Mouse (Mus musculus) heart, embryonic 10.5 days (tissue): ENCODE measurements around the gene Ctla4. TPM values are rescaled to one million over a fixed set of nuclear protein-coding genes. Genes with fewer than 3 reads are reported as not detected.

Experiments
- DNase-seq: peaks from one replicate; pipeline ENCODE4 v3.0.0-alpha.2; 2017; ENCODE audit warnings: low spot score
- H3K27ac ChIP-seq: fragments of 300-500 bp; sonication (generic); 2 replicates; pipeline ENCODE4 v1.5.1; 2016; ENCODE audit warnings: mild to moderate bottlenecking
- H3K27me3 ChIP-seq: fragments of 300-500 bp; sonication (generic); 2 replicates; pipeline ENCODE4 v1.6.1; 2016; ENCODE audit warnings: mild to moderate bottlenecking; ENCODE audit not compliant: poor library complexity, insufficient read depth, severe bottlenecking
- H3K36me3 ChIP-seq: fragments of 300-500 bp; sonication (generic); 2 replicates; pipeline ENCODE4 v1.6.1; 2016; ENCODE audit warnings: mild to moderate bottlenecking, moderate library complexity
- H3K4me1 ChIP-seq: fragments of 300-500 bp; sonication (generic); 2 replicates; pipeline ENCODE4 v1.6.1; 2016; ENCODE audit warnings: mild to moderate bottlenecking
- H3K4me3 ChIP-seq: fragments of 300-500 bp; sonication (generic); 2 replicates; pipeline ENCODE4 v1.5.1; 2016; ENCODE audit warnings: mild to moderate bottlenecking, moderate library complexity
- H3K9me3 ChIP-seq: fragments of 300-500 bp; sonication (generic); 2 replicates; pipeline ENCODE4 v1.6.1; 2016; ENCODE audit warnings: mild to moderate bottlenecking, moderate library complexity
- WGBS: fragments of 180-500 bp; shearing (Covaris S2); methylation state at CpG from one replicate; pipeline ENCODE4 v1.1.7; 2016; 5-methylcytosine and 5-hydroxymethylcytosine counted together
- polyA plus RNA-seq: library from polyadenylated mRNA; unstranded; fragments of >200 nt; fragmentation: Nextera tagmentation; extraction: Ambion mirVana; gene quantifications from 2 replicates; pipeline ENCODE4 v1.2.1, GENCODE M21; 2016

Gene Ctla4
- polyA plus RNA-seq, 1 experiment from 2014 or later = not detected

GRCm38 (mm10) chr1:60875267-60875666 is 11.5 kb upstream of the Ctla4 start:
- Histone ChIP-seq H3K27me3 (no peaks in the 10 kb centered on the region), H3K4me1 (no peaks in the 10 kb centered on the region), H3K4me3 (no peak overlapping the region), H3K27ac (no peak overlapping the region), H3K9me3 (no peaks in the 10 kb centered on the region), H3K36me3 (no peaks in the 10 kb centered on the region)
- 64% methylated on average over 3 of the region's 3 CpGs for WGBS
- no peak for DNase-seq

DNA sequence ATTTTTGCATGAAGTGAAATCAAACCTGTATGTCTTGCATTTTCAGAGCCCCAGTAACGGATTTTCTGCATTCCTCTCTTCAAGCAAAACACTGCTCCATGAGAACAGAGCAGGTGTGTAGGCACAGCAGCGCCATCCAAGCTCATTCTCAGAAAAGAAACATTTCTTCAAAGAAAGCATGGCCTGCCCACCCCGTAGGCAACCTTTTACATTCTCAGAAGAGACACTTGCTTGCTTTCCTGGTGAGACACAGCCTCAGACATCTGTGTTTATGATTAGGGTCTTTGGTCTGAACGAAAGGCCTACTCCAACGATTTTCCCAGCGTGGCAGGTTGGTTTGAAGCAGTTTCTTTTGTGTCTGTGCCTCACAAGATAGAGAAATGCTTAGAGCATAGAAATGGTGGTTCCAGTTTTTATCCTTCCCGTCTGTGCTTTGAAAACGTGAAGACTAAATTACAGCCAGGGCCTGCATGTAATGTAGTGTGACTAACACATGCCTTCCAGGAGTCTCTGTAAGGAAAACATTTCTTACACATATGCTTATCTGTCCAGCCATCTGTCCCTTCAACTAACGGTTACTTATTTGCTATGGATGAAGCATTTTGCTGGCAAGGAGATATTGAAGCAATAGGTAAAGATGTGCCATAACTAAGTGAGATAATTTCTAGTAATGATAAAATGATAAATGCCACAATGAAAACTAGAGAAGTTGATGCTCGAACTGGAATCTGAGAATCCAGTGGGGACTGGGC is 6.5 kb upstream of the Ctla4 start:
- WGBS = 79% methylated on average over 10 of the region's 10 CpGs
- Histone ChIP-seq H3K4me1 (no peaks in the 10 kb centered on the region), H3K9me3 (no peaks in the 10 kb centered on the region), H3K4me3 (no peak overlapping the region), H3K36me3 (no peaks in the 10 kb centered on the region), H3K27me3 (no peaks in the 10 kb centered on the region), H3K27ac (no peak overlapping the region)
- no peak for DNase-seq

DNA sequence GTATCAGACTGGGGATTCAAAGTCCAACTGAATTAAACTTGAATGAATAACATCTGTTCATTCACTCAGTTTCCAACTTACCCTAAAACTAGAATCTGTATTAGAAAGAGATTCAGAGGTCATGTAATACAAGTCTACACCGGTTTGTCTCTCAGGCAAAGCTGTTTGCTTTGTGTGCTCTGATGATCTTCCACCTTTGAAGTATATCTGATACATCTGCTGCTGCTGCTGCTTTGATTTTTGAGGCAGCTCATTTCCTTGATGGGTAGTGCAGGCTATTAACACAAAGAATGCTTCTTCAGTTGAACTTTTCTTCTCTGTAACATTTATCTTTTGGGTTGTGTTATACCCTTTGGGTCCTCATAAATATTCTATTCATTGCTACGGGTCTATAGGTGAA is 4.0 kb upstream of the Ctla4 start:
- H3K27ac ChIP-seq = no peak overlapping the region
- 74% methylated on average over 2 of the region's 2 CpGs for WGBS

GRCm38 (mm10) chr1:60883279-60883678 is 3.5 kb upstream of the Ctla4 start:
- no peaks in the 10 kb centered on the region for H3K27me3 ChIP-seq
- H3K4me1 ChIP-seq = no peaks in the 10 kb centered on the region
- 69% methylated on average over 2 of the region's 2 CpGs for WGBS
- H3K4me3 ChIP-seq = no peak overlapping the region
- no peak for DNase-seq
- no peaks in the 10 kb centered on the region for H3K36me3 ChIP-seq
- H3K9me3 ChIP-seq = no peaks in the 10 kb centered on the region
- H3K27ac ChIP-seq = no peak overlapping the region

More for the DNA sequence above, 4.0 kb upstream of the Ctla4 start:
- DNase-seq = no peak
- Histone ChIP-seq H3K9me3 (no peaks in the 10 kb centered on the region), H3K36me3 (no peaks in the 10 kb centered on the region), H3K4me1 (no peaks in the 10 kb centered on the region), H3K4me3 (no peak overlapping the region), H3K27me3 (no peaks in the 10 kb centered on the region)

DNA sequence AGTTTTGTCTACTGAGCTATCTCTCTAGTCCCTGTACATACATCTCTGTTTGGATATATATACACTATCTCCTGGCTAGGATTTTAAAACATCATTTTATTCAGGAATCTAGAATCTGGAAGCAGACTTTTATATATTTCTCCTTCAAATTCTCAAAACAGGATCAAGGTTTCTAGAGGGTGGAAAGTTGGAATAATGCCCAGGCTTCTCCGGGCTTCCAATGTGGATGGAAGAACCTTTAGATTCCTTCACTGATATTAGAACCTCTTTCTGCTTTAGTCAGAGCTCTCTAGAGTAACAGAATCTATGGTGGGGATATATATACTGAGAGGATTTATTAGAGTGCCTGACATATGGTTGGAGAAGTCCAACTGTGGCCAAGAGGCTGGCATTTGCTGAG is 2.2 kb upstream of the Ctla4 start:
- H3K27ac ChIP-seq = no peak overlapping the region
- DNase-seq = no peak
- H3K9me3 ChIP-seq = no peaks in the 10 kb centered on the region
- H3K27me3 ChIP-seq = no peaks in the 10 kb centered on the region
- H3K36me3 ChIP-seq = no peaks in the 10 kb centered on the region
- 75% methylated on average over 1 of the region's 1 CpGs for WGBS
- no peak overlapping the region for H3K4me3 ChIP-seq
- H3K4me1 ChIP-seq = no peaks in the 10 kb centered on the region

- 80% methylated on average over 5 of the region's 5 CpGs for WGBS
- Histone ChIP-seq H3K36me3 (no peaks in the 10 kb centered on the region), H3K4me3 (no peak overlapping the region), H3K9me3 (no peaks in the 10 kb centered on the region), H3K27me3 (no peaks in the 10 kb centered on the region), H3K4me1 (no peaks in the 10 kb centered on the region), H3K27ac (no peak overlapping the region)
- no peak for DNase-seq
These were observed 11.5 kb downstream of the Ctla4 start for GRCm38 (mm10) chr1:60898127-60898932.

GRCm38 (mm10) chr1:60898933-60899210 is 12.1 kb downstream of the Ctla4 start:
- no peak for DNase-seq
- no peaks in the 10 kb centered on the region for H3K4me1 ChIP-seq
- no peaks in the 10 kb centered on the region for H3K27me3 ChIP-seq
- no peaks in the 10 kb centered on the region for H3K36me3 ChIP-seq
- H3K4me3 ChIP-seq = no peak overlapping the region
- no peak overlapping the region for H3K27ac ChIP-seq
- WGBS = 83% methylated on average over 2 of the region's 2 CpGs
- H3K9me3 ChIP-seq = no peaks in the 10 kb centered on the region

GRCm38 (mm10) chr1:60899244-60899643 is 12.4 kb downstream of the Ctla4 start:
- H3K9me3 ChIP-seq = no peaks in the 10 kb centered on the region
- no peak overlapping the region for H3K4me3 ChIP-seq
- H3K27me3 ChIP-seq = no peaks in the 10 kb centered on the region
- H3K27ac ChIP-seq = no peak overlapping the region
- no peaks in the 10 kb centered on the region for H3K4me1 ChIP-seq
- DNase-seq = no peak
- H3K36me3 ChIP-seq = no peaks in the 10 kb centered on the region
- 79% methylated on average over 3 of the region's 3 CpGs for WGBS

DNA sequence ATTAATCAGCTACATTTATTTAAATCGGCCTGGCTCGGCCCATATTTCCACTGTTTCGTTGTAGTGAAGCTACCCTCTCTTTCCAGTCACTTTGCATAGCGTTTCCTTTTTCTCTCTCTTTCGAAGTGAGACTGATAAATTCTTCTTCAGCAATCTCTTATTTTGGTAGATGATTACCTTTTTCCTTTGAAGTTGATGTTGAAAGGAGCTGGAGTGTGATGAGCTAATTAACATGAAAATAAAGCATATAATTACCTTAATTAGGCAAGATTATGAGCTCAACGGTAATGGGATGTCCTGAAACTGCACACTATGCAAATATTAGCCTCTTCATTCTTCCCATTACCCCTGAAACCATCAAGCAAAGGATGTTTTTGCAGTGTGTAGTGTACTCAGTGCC is 15.7 kb downstream of the Ctla4 start:
- 80% methylated on average over 6 of the region's 6 CpGs for WGBS
- H3K36me3 ChIP-seq = no peaks in the 10 kb centered on the region
- no peaks in the 10 kb centered on the region for H3K4me1 ChIP-seq
- no peak overlapping the region for H3K27ac ChIP-seq
- no peak overlapping the region for H3K4me3 ChIP-seq
- DNase-seq = no peak
- no peaks in the 10 kb centered on the region for H3K27me3 ChIP-seq
- no peaks in the 10 kb centered on the region for H3K9me3 ChIP-seq

GRCm38 (mm10) chr1:60903126-60903525 is 16.3 kb downstream of the Ctla4 start:
- H3K36me3 ChIP-seq = no peaks in the 10 kb centered on the region
- H3K4me3 ChIP-seq = no peak overlapping the region
- no peaks in the 10 kb centered on the region for H3K9me3 ChIP-seq
- no peak for DNase-seq
- no peaks in the 10 kb centered on the region for H3K4me1 ChIP-seq
- WGBS = 88% methylated on average over 7 of the region's 7 CpGs
- no peaks in the 10 kb centered on the region for H3K27me3 ChIP-seq
- H3K27ac ChIP-seq = no peak overlapping the region

GRCm38 (mm10) chr1:60904456-60904978 is 17.7 kb downstream of the Ctla4 start:
- WGBS = 87% methylated on average over 2 of the region's 2 CpGs
- DNase-seq = no peak
- no peaks in the 10 kb centered on the region for H3K4me1 ChIP-seq
- H3K27ac ChIP-seq = no peak overlapping the region
- H3K36me3 ChIP-seq = no peaks in the 10 kb centered on the region
- H3K9me3 ChIP-seq = no peaks in the 10 kb centered on the region
- no peaks in the 10 kb centered on the region for H3K27me3 ChIP-seq
- H3K4me3 ChIP-seq = no peak overlapping the region

DNA sequence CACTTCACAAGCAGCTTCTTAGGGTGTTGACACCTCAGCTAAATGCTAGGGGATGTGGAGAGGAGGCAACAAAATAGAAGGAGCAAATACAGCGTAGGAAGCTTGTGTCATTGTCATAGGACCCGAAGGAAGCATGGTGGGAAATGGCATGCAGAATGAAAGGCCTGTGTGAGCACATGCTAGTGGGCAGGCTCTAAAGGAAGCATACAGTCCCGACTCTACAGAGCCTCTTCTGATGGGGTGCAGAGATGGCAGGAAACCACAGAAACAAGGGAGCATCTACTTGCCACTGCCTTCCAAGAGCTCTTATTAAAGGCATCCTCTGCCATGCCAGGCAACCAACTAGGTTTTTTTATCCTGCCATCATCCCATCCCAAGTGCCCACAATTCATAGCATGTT is 20.7 kb downstream of the Ctla4 start:
- H3K4me1 ChIP-seq = no peaks in the 10 kb centered on the region
- H3K36me3 ChIP-seq = no peaks in the 10 kb centered on the region
- H3K27ac ChIP-seq = no peak overlapping the region
- H3K9me3 ChIP-seq = no peaks in the 10 kb centered on the region
- H3K4me3 ChIP-seq = no peak overlapping the region
- no peak for DNase-seq
- H3K27me3 ChIP-seq = no peaks in the 10 kb centered on the region
- WGBS = 79% methylated on average over 3 of the region's 3 CpGs

- WGBS = 87% methylated on average over 9 of the region's 9 CpGs
- Histone ChIP-seq H3K4me3 (no peak overlapping the region), H3K36me3 (no peaks in the 10 kb centered on the region), H3K4me1 (no peaks in the 10 kb centered on the region), H3K27ac (no peak overlapping the region), H3K9me3 (no peaks in the 10 kb centered on the region), H3K27me3 (no peaks in the 10 kb centered on the region)
- DNase-seq = no peak
These were observed 22.0 kb downstream of the Ctla4 start for GRCm38 (mm10) chr1:60908751-60909161.
